In the genomic region with DNA sequence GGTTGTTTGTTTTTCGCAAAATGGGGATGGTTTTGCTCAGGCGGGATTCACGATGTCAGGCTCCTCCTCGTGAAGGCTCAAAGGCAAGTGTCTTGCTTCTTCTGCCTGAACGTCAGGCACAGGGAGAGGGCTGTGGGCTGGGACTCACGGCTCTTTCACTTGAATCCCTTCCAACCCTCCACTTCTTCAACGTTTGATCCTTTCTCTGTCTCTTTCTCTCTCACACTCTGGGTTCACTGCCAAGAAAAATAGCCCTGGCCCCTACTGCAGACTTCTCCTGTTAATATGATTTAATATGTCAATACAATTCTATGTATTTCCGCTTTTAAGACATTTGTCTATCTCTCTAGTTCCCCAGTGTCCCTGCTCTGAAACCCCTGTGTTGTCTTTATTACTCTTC, we compare ENCODE assay signal across 13 mouse cellular contexts.
"Had no signal": no experiment of that assay in that cellular context is flagged by ENCODE, and none has a peak within 500 bp of the region (broad histone marks: within the 10 kb centered on the region; RNA-seq: fewer than 3 reads in every experiment).

No protein-coding gene starts in this region.

- H3K9ac ChIP-seq: limb, embryonic 15.5 days; liver, embryonic 12.5 days; lung, embryonic 15.5 days; midbrain, embryonic 12.5 days; neural tube, embryonic 13.5 days; stomach, embryonic 15.5 days had no signal

- H3K27me3 ChIP-seq: limb, embryonic 15.5 days; liver, embryonic 12.5 days; lung, embryonic 15.5 days; midbrain, embryonic 12.5 days; neural tube, embryonic 13.5 days; stomach, embryonic 15.5 days had no signal

- H3K4me3 ChIP-seq: limb, embryonic 15.5 days; liver, embryonic 12.5 days; lung, embryonic 15.5 days; midbrain, embryonic 12.5 days; neural tube, embryonic 13.5 days; stomach, embryonic 15.5 days had no signal

- H3K9me3 ChIP-seq: limb, embryonic 15.5 days; liver, embryonic 12.5 days; lung, embryonic 15.5 days; midbrain, embryonic 12.5 days; neural tube, embryonic 13.5 days; stomach, embryonic 15.5 days had no signal

- H3K36me3 ChIP-seq: limb, embryonic 15.5 days; liver, embryonic 12.5 days; lung, embryonic 15.5 days; midbrain, embryonic 12.5 days; neural tube, embryonic 13.5 days; stomach, embryonic 15.5 days had no signal

- H3K27ac ChIP-seq: limb, embryonic 15.5 days; liver, embryonic 12.5 days; lung, embryonic 15.5 days; midbrain, embryonic 12.5 days; neural tube, embryonic 13.5 days; stomach, embryonic 15.5 days had no signal

- H3K4me1 ChIP-seq: liver, embryonic 12.5 days; midbrain, embryonic 12.5 days; neural tube, embryonic 13.5 days had no signal

- DNase-seq: kidney, adult 18-20 months; left cerebral cortex, postnatal 4 days; retina, postnatal 1 day; right cerebral cortex, postnatal 4 days; spleen, adult 18-20 months; thymus, postnatal 4 days had no signal

- H3K4me2 ChIP-seq: limb, embryonic 15.5 days; liver, embryonic 12.5 days; lung, embryonic 15.5 days; midbrain, embryonic 12.5 days; neural tube, embryonic 13.5 days; stomach, embryonic 15.5 days had no signal

- ATAC-seq: liver, embryonic 12.5 days; midbrain, embryonic 16.5 days had no signal
